Mouse (Mus musculus): ENCODE measurements at regions not wholly inside any gene's neighbourhood (a gene's known extent, or its start where the extent isn't known, plus 50 kb on each side); places are given as distances from the start of the nearest gene placed in this dataset.
A peak's percentile ranks its signal among the peaks of the same experiment; 100 is the strongest.
"Not testable (repeated sequence)": the region's sequence is repeated elsewhere in the genome, so short reads cannot be mapped to it uniquely, and the experiment has no call there.

- no peak for DNase-seq (ENCODE audit: low spot score in 2 of 2)
Observed at GRCm38 (mm10) chr3:21621745-21622144, 454.7 kb upstream of the Tbl1xr1 start.

GRCm38 (mm10) chr3:21625039-21625438 lies 451.4 kb upstream of the Tbl1xr1 start:
- DNase-seq (ENCODE audit: low spot score in 2 of 2): no peak

GRCm38 (mm10) chr3:21626029-21626428 lies 450.4 kb upstream of the Tbl1xr1 start:
- no peak for DNase-seq (ENCODE audit: low spot score in 2 of 2)

- not testable (repeated sequence) for DNase-seq (ENCODE audit: low spot score in 2 of 2)
Observed at GRCm38 (mm10) chr3:21627048-21627447, 449.4 kb upstream of the Tbl1xr1 start.

- peak; percentile 27 to 40 for DNase-seq (ENCODE audit: low spot score in 2 of 2)
Observed at GRCm38 (mm10) chr3:21633600-21634221, 442.7 kb upstream of the Tbl1xr1 start.

- DNase-seq (ENCODE audit: low spot score in 2 of 2): no peak
Observed at GRCm38 (mm10) chr3:21634675-21635204, 441.7 kb upstream of the Tbl1xr1 start.

GRCm38 (mm10) chr3:21638886-21639285 lies 437.6 kb upstream of the Tbl1xr1 start:
- DNase-seq (ENCODE audit: low spot score in 2 of 2): no peak

GRCm38 (mm10) chr3:21639576-21639975 lies 436.9 kb upstream of the Tbl1xr1 start:
- no peak for DNase-seq (ENCODE audit: low spot score in 2 of 2)

GRCm38 (mm10) chr3:21644086-21644485 lies 432.4 kb upstream of the Tbl1xr1 start:
- DNase-seq (ENCODE audit: low spot score in 2 of 2): no peak

GRCm38 (mm10) chr3:21645268-21645667 lies 431.2 kb upstream of the Tbl1xr1 start:
- no peak for DNase-seq (ENCODE audit: low spot score in 2 of 2)

GRCm38 (mm10) chr3:21649885-21650469 lies 426.5 kb upstream of the Tbl1xr1 start:
- DNase-seq (ENCODE audit: low spot score in 2 of 2): no peak

- no peak for DNase-seq (ENCODE audit: low spot score in 2 of 2)
Observed at GRCm38 (mm10) chr3:21655301-21655700, 421.2 kb upstream of the Tbl1xr1 start.

- DNase-seq (ENCODE audit: low spot score in 2 of 2): no peak
Observed at GRCm38 (mm10) chr3:21667349-21668143, 408.9 kb upstream of the Tbl1xr1 start.

- no peak for DNase-seq (ENCODE audit: low spot score in 2 of 2)
Observed at GRCm38 (mm10) chr3:21671885-21672284, 404.6 kb upstream of the Tbl1xr1 start.

- DNase-seq (ENCODE audit: low spot score in 2 of 2): no peak
Observed at GRCm38 (mm10) chr3:21672492-21672891, 404.0 kb upstream of the Tbl1xr1 start.

- DNase-seq (ENCODE audit: low spot score in 2 of 2): no peak
Observed at GRCm38 (mm10) chr3:21673466-21673865, 403.0 kb upstream of the Tbl1xr1 start.

GRCm38 (mm10) chr3:21678265-21678664 lies 398.2 kb upstream of the Tbl1xr1 start:
- no peak for DNase-seq (ENCODE audit: low spot score in 2 of 2)

- no peak for DNase-seq (ENCODE audit: low spot score in 2 of 2)
Observed at GRCm38 (mm10) chr3:21678734-21679133, 397.7 kb upstream of the Tbl1xr1 start.

GRCm38 (mm10) chr3:21697980-21698672 lies 378.3 kb upstream of the Tbl1xr1 start:
- not testable (repeated sequence) for DNase-seq (ENCODE audit: low spot score in 2 of 2)

- no peak for DNase-seq (ENCODE audit: low spot score in 2 of 2)
Observed at GRCm38 (mm10) chr3:21699526-21699925, 376.9 kb upstream of the Tbl1xr1 start.

- no peak for DNase-seq (ENCODE audit: low spot score in 2 of 2)
Observed at GRCm38 (mm10) chr3:21700326-21700725, 376.1 kb upstream of the Tbl1xr1 start.

Measured in spleen, postnatal 36 days (tissue).